In the genomic region with DNA sequence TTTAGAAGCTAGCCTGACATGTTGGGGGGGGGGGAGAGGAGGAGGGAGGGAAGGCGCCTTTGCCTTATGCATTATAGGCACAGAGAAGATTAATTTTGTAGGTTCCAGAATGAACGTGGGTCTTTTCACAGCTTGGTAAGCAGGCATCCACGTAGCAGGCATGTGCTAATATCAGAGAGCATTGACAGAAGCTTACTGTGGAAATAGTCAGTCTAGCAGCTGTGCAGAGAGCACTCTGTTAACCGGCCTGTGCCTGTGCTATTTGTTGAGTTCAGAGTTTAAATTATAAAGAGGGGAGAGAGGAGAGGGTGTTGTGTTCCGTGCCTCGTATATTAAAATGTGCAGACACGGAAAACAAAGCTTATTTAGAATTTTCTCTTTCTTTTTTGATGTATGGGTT, we compare ENCODE assay signal across 9 mouse cellular contexts.
A peak's percentile ranks its signal among the peaks of the same experiment; 100 is the strongest.
DNase-seq lines count a peak whose midpoint lies in the region; ATAC-seq and TF ChIP-seq lines count a peak whose summit lies in the region.
"Had no signal": no experiment of that assay in that cellular context is flagged by ENCODE, and none has a peak within 500 bp of the region (broad histone marks: within the 10 kb centered on the region; RNA-seq: fewer than 3 reads in every experiment).

No protein-coding gene starts in this region.

- H3K27me3 ChIP-seq in heart, embryonic 14.5 days (ENCODE audit: control insufficient read depth, insufficient read depth, low read length) = no peaks in the 10 kb centered on the region
- no peaks in the 10 kb centered on the region for H3K27me3 ChIP-seq in midbrain, embryonic 11.5 days (ENCODE audit: control insufficient read depth, insufficient read depth, low read length)
- peaks cover under 1% of the 10 kb centered on the region; the same call in 1 of the 2 replicates for H3K27me3 ChIP-seq in midbrain, embryonic 10.5 days (ENCODE audit: low read depth, poor library complexity, severe bottlenecking)
- H3K27me3 ChIP-seq in limb, embryonic 15.5 days = no peaks in the 10 kb centered on the region
- no peaks in the 10 kb centered on the region for H3K27me3 ChIP-seq in stomach, postnatal 0 days (ENCODE audit: control insufficient read depth, insufficient read depth, low read length)

- no peak overlapping the region for H3K4me3 ChIP-seq in heart, embryonic 14.5 days (ENCODE audit: control insufficient read depth in 1 of 2, insufficient read depth in 1 of 2, low read depth in 1 of 2, low read length in 2 of 2)
- H3K4me3 ChIP-seq in midbrain, embryonic 11.5 days (ENCODE audit: low read depth, low read length) = no peak overlapping the region
- H3K4me3 ChIP-seq in midbrain, embryonic 10.5 days = no peak overlapping the region
- H3K4me3 ChIP-seq in limb, embryonic 15.5 days = no peak overlapping the region
- H3K4me3 ChIP-seq in stomach, postnatal 0 days (ENCODE audit: low read depth, low read length) = no peak overlapping the region
- H3K4me3 ChIP-seq: liver, embryonic 15.5 days had no signal

- H3K9me3 ChIP-seq in heart, embryonic 14.5 days (ENCODE audit: control insufficient read depth, low read length) = no peaks in the 10 kb centered on the region
- no peaks in the 10 kb centered on the region for H3K9me3 ChIP-seq in midbrain, embryonic 11.5 days (ENCODE audit: control insufficient read depth, low read length)
- no peaks in the 10 kb centered on the region for H3K9me3 ChIP-seq in midbrain, embryonic 10.5 days (replicated peaks)
- H3K9me3 ChIP-seq in limb, embryonic 15.5 days = no peaks in the 10 kb centered on the region
- no peaks in the 10 kb centered on the region for H3K9me3 ChIP-seq in stomach, postnatal 0 days (ENCODE audit: control insufficient read depth, low read length)
- H3K9me3 ChIP-seq: liver, embryonic 15.5 days had no signal

- no peak overlapping the region for H3K9ac ChIP-seq in heart, embryonic 14.5 days (ENCODE audit: low read length)
- H3K9ac ChIP-seq in midbrain, embryonic 11.5 days (ENCODE audit: low read length) = no peak overlapping the region
- H3K9ac ChIP-seq in limb, embryonic 15.5 days = no peak overlapping the region
- H3K9ac ChIP-seq in stomach, postnatal 0 days (ENCODE audit: low read length) = no peak overlapping the region
- H3K9ac ChIP-seq: liver, embryonic 15.5 days had no signal

- 0 out of 2 replicates have a peak overlapping the region, but pooled peaks have one; percentile 16 for H3K4me2 ChIP-seq in heart, embryonic 14.5 days (ENCODE audit: low read length)
- H3K4me2 ChIP-seq in midbrain, embryonic 11.5 days = no peak overlapping the region
- H3K4me2 ChIP-seq in limb, embryonic 15.5 days = peak overlapping the region; percentile 79; the same call in 1 of the 2 replicates
- peak overlapping the region; percentile 73 for H3K4me2 ChIP-seq in stomach, postnatal 0 days (replicated peaks; ENCODE audit: low read depth)
- H3K4me2 ChIP-seq: liver, embryonic 15.5 days had no signal

- H3K36me3 ChIP-seq in heart, embryonic 14.5 days (ENCODE audit: control insufficient read depth, insufficient read depth, low read length) = peaks cover 5% of the 10 kb centered on the region; the same call in 1 of the 2 replicates
- no peaks in the 10 kb centered on the region for H3K36me3 ChIP-seq in midbrain, embryonic 11.5 days (ENCODE audit: control insufficient read depth, insufficient read depth, low read length)
- H3K36me3 ChIP-seq in midbrain, embryonic 10.5 days = peaks cover 15% of the 10 kb centered on the region; the same call in 1 of the 2 replicates
- H3K36me3 ChIP-seq in limb, embryonic 15.5 days = peaks cover 14% of the 10 kb centered on the region; the same call in 1 of the 2 replicates
- H3K36me3 ChIP-seq in stomach, postnatal 0 days (ENCODE audit: control insufficient read depth, insufficient read depth, low read length) = no peaks in the 10 kb centered on the region
- H3K36me3 ChIP-seq: liver, embryonic 15.5 days had no signal

- no peak overlapping the region for H3K27ac ChIP-seq in heart, embryonic 14.5 days (replicated peaks in 1 of 2; ENCODE audit: control insufficient read depth in 1 of 2, insufficient read depth in 1 of 2, low read depth in 2 of 2, low read length in 2 of 2)
- H3K27ac ChIP-seq in midbrain, embryonic 11.5 days (ENCODE audit: low read depth, low read length) = no peak overlapping the region
- H3K27ac ChIP-seq in midbrain, embryonic 10.5 days (replicated peaks) = no peak overlapping the region
- no peak overlapping the region for H3K27ac ChIP-seq in limb, embryonic 15.5 days
- no peak overlapping the region for H3K27ac ChIP-seq in stomach, postnatal 0 days (replicated peaks)
- H3K27ac ChIP-seq: liver, embryonic 15.5 days had no signal

- no peak for TF ChIP-seq EP300 in stomach, postnatal 0 days (optimal IDR thresholded peaks at IDR 0.05)

- intact Hi-C loops in left cerebral cortex, postnatal 25 days (cut with DNase I) = loop anchor here (5.0 kb wide), 1 partner anchor 188 kb away; no protein-coding TSS in a partner anchor

- DNase-seq in heart, adult 9 months (ENCODE audit: low spot score in 2 of 2) = no peak
- DNase-seq in midbrain, embryonic 11.5 days (ENCODE audit: low spot score, missing footprints) = peak; percentile 26
- DNase-seq in midbrain, embryonic 10.5 days (ENCODE audit: low spot score) = no peak
- no peak for DNase-seq in stomach, postnatal 0 days (ENCODE audit: low spot score)
- no peak for DNase-seq in ovary, postnatal 10 days (ENCODE audit: low spot score)
- no peak for DNase-seq in left cerebral cortex, postnatal 25 days (ENCODE audit: low spot score in 2 of 2)

- no peak for TF ChIP-seq CTCF in stomach, postnatal 0 days (IDR thresholded peaks at IDR 0.05; ENCODE audit: low read depth)

- ATAC-seq in heart, embryonic 14.5 days (ENCODE audit: insufficient number of reproducible peaks, insufficient read depth, low FRiP score, low read depth) = no peak
- ATAC-seq in midbrain, embryonic 11.5 days (ENCODE audit: low FRiP score) = no peak
- no peak for ATAC-seq in limb, embryonic 15.5 days (ENCODE audit: insufficient number of reproducible peaks, low FRiP score, low TSS enrichment, low read depth)
- ATAC-seq in stomach, postnatal 0 days (ENCODE audit: low FRiP score, low TSS enrichment) = no peak

- 75% methylated on average over 7 of the region's 7 CpGs for WGBS in heart, embryonic 14.5 days
- 77% methylated on average over 7 of the region's 7 CpGs for WGBS in midbrain, embryonic 11.5 days
- WGBS in midbrain, embryonic 10.5 days = 84% methylated on average over 7 of the region's 7 CpGs
- WGBS in limb, embryonic 15.5 days = 46% methylated on average over 7 of the region's 7 CpGs
- WGBS in stomach, postnatal 0 days = 18% methylated on average over 7 of the region's 7 CpGs

- peaks cover 8 to 35% of the 10 kb centered on the region in 2 experiments; a peak in 3 of 4 replicates for H3K4me1 ChIP-seq in heart, embryonic 14.5 days (ENCODE audit: control insufficient read depth in 2 of 2, insufficient read depth in 2 of 2, low read length in 2 of 2)
- H3K4me1 ChIP-seq in midbrain, embryonic 11.5 days (ENCODE audit: control insufficient read depth, insufficient read depth, low read length) = peaks cover 9% of the 10 kb centered on the region
- peaks cover 56% of the 10 kb centered on the region for H3K4me1 ChIP-seq in midbrain, embryonic 10.5 days
- peaks cover 48% of the 10 kb centered on the region for H3K4me1 ChIP-seq in limb, embryonic 15.5 days
- peaks cover 5% of the 10 kb centered on the region; the same call in 1 of the 2 replicates for H3K4me1 ChIP-seq in stomach, postnatal 0 days (replicated peaks; ENCODE audit: control insufficient read depth, insufficient read depth)
